Mouse (Mus musculus): ENCODE data around the gene Azin2. TPM values are rescaled to one million over a fixed set of nuclear protein-coding genes. Genes with fewer than 3 reads are reported as not detected.

Gene Azin2
- total RNA-seq, 4 experiments from 2014 or later = 2.1 to 3.8 (median 2.7) TPM

GRCm38 (mm10) chr4:128899332-128899731 is 62.9 kb downstream of the Azin2 start:
- no peak for DNase-seq (ENCODE audit: low spot score in 2 of 2)

GRCm38 (mm10) chr4:128897911-128898421 is 64.3 kb downstream of the Azin2 start:
- DNase-seq (ENCODE audit: low spot score in 2 of 2) = no peak

GRCm38 (mm10) chr4:128896667-128897066 is 65.6 kb downstream of the Azin2 start:
- DNase-seq (ENCODE audit: low spot score in 2 of 2) = no peak

GRCm38 (mm10) chr4:128895841-128896240 is 66.4 kb downstream of the Azin2 start:
- DNase-seq (ENCODE audit: low spot score in 2 of 2) = no peak

- no peak for DNase-seq (ENCODE audit: low spot score in 2 of 2)
Observed at GRCm38 (mm10) chr4:128894112-128894511, 68.1 kb downstream of the Azin2 start.

- DNase-seq (ENCODE audit: low spot score in 2 of 2) = no peak
Observed at GRCm38 (mm10) chr4:128892188-128892587, 70.1 kb downstream of the Azin2 start.

- no peak for DNase-seq (ENCODE audit: low spot score in 2 of 2)
Observed at GRCm38 (mm10) chr4:128891746-128892145, 70.5 kb downstream of the Azin2 start.

GRCm38 (mm10) chr4:128891157-128891556 is 71.1 kb downstream of the Azin2 start:
- peak in 1 of 2 experiments; percentile 11 for DNase-seq (ENCODE audit: low spot score in 2 of 2)

GRCm38 (mm10) chr4:128889752-128890630 is 72.3 kb downstream of the Azin2 start:
- no peak for DNase-seq (ENCODE audit: low spot score in 2 of 2)

GRCm38 (mm10) chr4:128888436-128888990 is 73.7 kb downstream of the Azin2 start:
- DNase-seq (ENCODE audit: low spot score in 2 of 2) = no peak

- DNase-seq (ENCODE audit: low spot score in 2 of 2) = no peak
Observed at GRCm38 (mm10) chr4:128887641-128888091, 74.6 kb downstream of the Azin2 start.

GRCm38 (mm10) chr4:128887026-128887425 is 75.2 kb downstream of the Azin2 start:
- no peak for DNase-seq (ENCODE audit: low spot score in 2 of 2)

GRCm38 (mm10) chr4:128886571-128886970 is 75.7 kb downstream of the Azin2 start:
- DNase-seq (ENCODE audit: low spot score in 2 of 2) = no peak

GRCm38 (mm10) chr4:128885540-128885939 is 76.7 kb downstream of the Azin2 start:
- no peak for DNase-seq (ENCODE audit: low spot score in 2 of 2)

- DNase-seq (ENCODE audit: low spot score in 2 of 2) = no peak
Observed at GRCm38 (mm10) chr4:128884711-128885095, 77.5 kb downstream of the Azin2 start.

- no peak for DNase-seq (ENCODE audit: low spot score in 2 of 2)
Observed at GRCm38 (mm10) chr4:128883801-128884710, 78.2 kb downstream of the Azin2 start.

GRCm38 (mm10) chr4:128883379-128883781 is 78.9 kb downstream of the Azin2 start, which contains the start of gene Trim62:
Trim62 (plus strand) TSS chr4:128883580.
- DNase-seq (ENCODE audit: low spot score in 2 of 2) = peak; percentile 49 to 50

Measured in gastrocnemius, adult 8-10 months (tissue).